ENCODE assay signal across 7 mouse cellular contexts in the genomic region with DNA sequence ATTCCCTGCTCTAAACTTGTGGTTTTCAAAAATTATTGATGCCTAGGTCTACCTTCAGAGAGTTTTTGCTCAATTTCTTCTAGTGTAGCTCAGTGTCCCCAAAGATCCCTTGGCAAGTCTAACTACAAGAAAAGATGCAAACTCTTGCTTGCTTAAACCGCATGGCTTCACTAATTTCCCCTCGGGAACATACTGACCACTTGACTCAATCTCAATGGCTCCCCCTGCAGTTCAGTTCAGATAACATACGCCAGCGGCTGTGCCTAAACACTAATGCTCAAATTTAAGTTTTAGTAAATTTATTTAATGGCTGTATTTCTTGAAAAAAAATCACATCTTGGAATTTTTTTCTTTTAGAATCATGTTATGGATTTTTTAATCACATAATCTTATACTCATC. TPM values are rescaled to one million over a fixed set of nuclear protein-coding genes. Genes with fewer than 3 reads are reported as not detected.
DNase-seq lines count a peak whose midpoint lies in the region; ATAC-seq and TF ChIP-seq lines count a peak whose summit lies in the region.

No protein-coding gene starts in this region.

- H3K9ac ChIP-seq in heart, postnatal 0 days (replicated peaks; ENCODE audit: low read depth, low read length): no peak overlapping the region

- peak; percentile 79 for TF ChIP-seq CTCF in heart, postnatal 0 days (IDR thresholded peaks at IDR 0.05; ENCODE audit: low read depth)

- H3K4me2 ChIP-seq in heart, postnatal 0 days (ENCODE audit: low read depth, low read length): no peak overlapping the region

- DNase-seq in testis, postnatal 10 days (ENCODE audit: low spot score): peak; percentile 42
- DNase-seq in testis, postnatal 14 days (ENCODE audit: low spot score): no peak
- DNase-seq in adrenal gland, adult 8-10 months: peak; percentile 1
- peak; percentile 47 to 76 for DNase-seq in cerebellum, postnatal 25 days
- peak; percentile 85 for DNase-seq in heart, postnatal 0 days (ENCODE audit: low spot score)
- DNase-seq in layer of hippocampus, postnatal 10 days (ENCODE audit: low spot score in 2 of 2): peak; percentile 35 to 42
- DNase-seq in ovary, postnatal 36 days (ENCODE audit: low spot score): peak; percentile 23

- H3K27me3 ChIP-seq in heart, postnatal 0 days (ENCODE audit: control insufficient read depth, insufficient read depth, low read length): no peaks in the 10 kb centered on the region

- ATAC-seq in heart, postnatal 0 days (ENCODE audit: insufficient read depth, low read depth): peak; percentile 71; the same call in 1 of the 2 replicates

- no peaks in the 10 kb centered on the region for H3K9me3 ChIP-seq in heart, postnatal 0 days (replicated peaks; ENCODE audit: control insufficient read depth, low read length)

- H3K27ac ChIP-seq in heart, postnatal 0 days (ENCODE audit: low read depth): no peak overlapping the region

- WGBS in heart, postnatal 0 days: 30% methylated on average over 4 of the region's 4 CpGs

- peaks cover 37% of the 10 kb centered on the region for H3K4me1 ChIP-seq in heart, postnatal 0 days (ENCODE audit: control insufficient read depth, insufficient read depth)

- H3K36me3 ChIP-seq in heart, postnatal 0 days (replicated peaks; ENCODE audit: control insufficient read depth, insufficient read depth, low read length): no peaks in the 10 kb centered on the region

- no peak for TF ChIP-seq EP300 in heart, postnatal 0 days (IDR thresholded peaks at IDR 0.05; ENCODE audit: low read depth)

- no peak overlapping the region for H3K4me3 ChIP-seq in heart, postnatal 0 days (ENCODE audit: low read depth, low read length)

RNA-seq across cellular contexts. Expression of a gene that starts 49.2 kb away (rescaled TPM):
- total RNA-seq in adrenal gland, adult 8-10 months (2022): 10 to 100 TPM in 1 of 4 experiments, 1 to 10 TPM in 3; 6.0 to 10.9 (median 8.4) TPM
- total RNA-seq in heart, postnatal 0 days (2014; rRNA removed; ENCODE audit: low replicate concordance): 875 and 912 TPM in 2 replicates
- 59.9 and 71.6 TPM in 2 replicates for polyA plus RNA-seq in heart, postnatal 0 days (2015; fragmentation: Nextera tagmentation; extraction: Ambion mirVana)
- 100 to 1,000 TPM; 310 to 319 TPM for total RNA-seq in layer of hippocampus, postnatal 10 days (2021)

Comparison
In these comparisons a context has a peak if more than half of its experiments do, and no peak if none do; other contexts are left out.
1. RNA of a gene that starts 49.2 kb away (total RNA-seq): 875 to 912 TPM in heart, postnatal 0 days and 310 to 319 TPM in layer of hippocampus, postnatal 10 days; 6.0 to 10.9 TPM in adrenal gland, adult 8-10 months; every median in the first group is over 10 times any median in the second.